Mouse (Mus musculus) heart, postnatal 0 days (tissue): ENCODE measurements around the gene Dusp1. TPM values are rescaled to one million over a fixed set of nuclear protein-coding genes. Genes with fewer than 3 reads are reported as not detected.

Experiments used
- ATAC-seq: fragments of 200-750 bp; cut with Nextera tagmentation; 2 replicates; pipeline ENCODE4 v1.8.0; 2017; ENCODE audit warnings: low read depth, moderate number of reproducible peaks, moderate library complexity; ENCODE audit not compliant: insufficient read depth
- DNase-seq: peaks from one replicate; pipeline ENCODE4 v3.0.0-alpha.2; 2016; ENCODE audit warnings: low spot score
- H3K27ac ChIP-seq: fragments of 300-500 bp; sonication (generic); 2 replicates; pipeline ENCODE4 v1.5.1; 2014; ENCODE audit warnings: low read depth, mild to moderate bottlenecking
- H3K27me3 ChIP-seq: fragments of 300-500 bp; sonication (generic); 2 replicates; pipeline ENCODE4 v1.6.1; 2014; ENCODE audit warnings: low read length, mixed read lengths; ENCODE audit not compliant: control insufficient read depth, insufficient read depth
- H3K36me3 ChIP-seq: fragments of 300-500 bp; sonication (generic); replicated peaks from 2 replicates; pipeline ENCODE4 v1.6.1; 2014; ENCODE audit warnings: low read length, mixed read lengths; ENCODE audit not compliant: control insufficient read depth, insufficient read depth
- H3K4me1 ChIP-seq: fragments of 300-500 bp; sonication (generic); 2 replicates; pipeline ENCODE4 v1.6.1; 2014; ENCODE audit warnings: antibody characterized with exemption; ENCODE audit not compliant: control insufficient read depth, insufficient read depth
- H3K4me2 ChIP-seq: fragments of 300-500 bp; sonication (generic); 2 replicates; pipeline ENCODE4 v1.6.1; 2014; ENCODE audit warnings: low read depth, mild to moderate bottlenecking, low read length, moderate library complexity
- H3K4me3 ChIP-seq: fragments of 300-500 bp; sonication (generic); 2 replicates; pipeline ENCODE4 v1.5.1; 2014; ENCODE audit warnings: low read depth, low read length
- H3K9ac ChIP-seq: fragments of 300-500 bp; sonication (generic); replicated peaks from 2 replicates; pipeline ENCODE4 v1.6.1; 2014; ENCODE audit warnings: low read depth, low read length, mixed read lengths
- H3K9me3 ChIP-seq: fragments of 300-500 bp; sonication (generic); replicated peaks from 2 replicates; pipeline ENCODE4 v1.6.1; 2016; ENCODE audit warnings: low read length; ENCODE audit not compliant: control insufficient read depth
- CTCF ChIP-seq: IDR thresholded peaks from 2 replicates; pipeline ENCODE4 v1.5.1; 2016; ENCODE audit warnings: antibody characterized with exemption, control low read depth, low read depth
- EP300 ChIP-seq: IDR thresholded peaks from 2 replicates; pipeline ENCODE4 v1.6.1; 2016; ENCODE audit warnings: antibody characterized with exemption, low read depth
- WGBS: fragments of 180-500 bp; shearing (Covaris S2); extraction: QIAGEN DNeasy Blood & Tissue Kit; methylation state at CpG from one replicate; pipeline ENCODE4 v1.1.7; 2014; 5-methylcytosine and 5-hydroxymethylcytosine counted together
- polyA plus RNA-seq: library from polyadenylated mRNA; unstranded; fragments of >200 nt; fragmentation: Nextera tagmentation; extraction: Ambion mirVana; gene quantifications from 2 replicates; pipeline ENCODE4 v1.2.1, GENCODE M21; 2015
- total RNA-seq: library from RNA; depleted of rRNA; stranded (reverse); fragments of >200 nt; gene quantifications from 2 replicates; pipeline ENCODE4 v1.2.3, GENCODE M21; 2014; ENCODE audit warnings: low replicate concordance

The Dusp1 gene
- total and polyA plus RNA-seq, 2 experiments from 2014 or later = 23.1 to 114 TPM

GRCm38 (mm10) chr17:26513459-26514290 is 48.3 kb downstream of the Dusp1 start:
- no peak overlapping the region for H3K9ac ChIP-seq
- no peak overlapping the region for H3K4me2 ChIP-seq
- 72% methylated on average over 6 of the region's 6 CpGs for WGBS

GRCm38 (mm10) chr17:26512961-26513360 is 49.0 kb downstream of the Dusp1 start:
- ATAC-seq = no peak

More at GRCm38 (mm10) chr17:26513459-26514290, 48.3 kb downstream of the Dusp1 start:
- no peaks in the 10 kb centered on the region for H3K27me3 ChIP-seq
- H3K4me3 ChIP-seq = no peak overlapping the region
- peak overlapping the region; percentile 66 for H3K27ac ChIP-seq
- ATAC-seq (no peak), DNase-seq (no peak)
- TF ChIP-seq CTCF (no peak), EP300 (no peak)
- H3K9me3 ChIP-seq = no peaks in the 10 kb centered on the region
- peaks cover 36% of the 10 kb centered on the region for H3K4me1 ChIP-seq
- H3K36me3 ChIP-seq = no peaks in the 10 kb centered on the region

GRCm38 (mm10) chr17:26511816-26512774 is 49.8 kb downstream of the Dusp1 start:
- no peak for ATAC-seq
- H3K9me3 ChIP-seq = no peaks in the 10 kb centered on the region
- H3K27ac ChIP-seq = peak overlapping the region; percentile 66
- no peak overlapping the region for H3K9ac ChIP-seq
- H3K36me3 ChIP-seq = no peaks in the 10 kb centered on the region
- 59% methylated on average over 7 of the region's 7 CpGs for WGBS
- H3K4me2 ChIP-seq = no peak overlapping the region
- no peak for DNase-seq
- no peak overlapping the region for H3K4me3 ChIP-seq
- TF ChIP-seq CTCF = no peak
- TF ChIP-seq EP300 = no peak
- H3K4me1 ChIP-seq = peaks cover 36% of the 10 kb centered on the region
- H3K27me3 ChIP-seq = no peaks in the 10 kb centered on the region

More at GRCm38 (mm10) chr17:26512961-26513360, 49.0 kb downstream of the Dusp1 start:
- H3K4me2 ChIP-seq = no peak overlapping the region
- H3K4me1 ChIP-seq = peaks cover 36% of the 10 kb centered on the region
- H3K27ac ChIP-seq = peak overlapping the region; percentile 66
- H3K9me3 ChIP-seq = no peaks in the 10 kb centered on the region
- peak; percentile 82 for DNase-seq
- H3K27me3 ChIP-seq = no peaks in the 10 kb centered on the region
- H3K4me3 ChIP-seq = no peak overlapping the region
- no peak for TF ChIP-seq EP300
- 24% methylated on average over 7 of the region's 7 CpGs for WGBS
- no peak overlapping the region for H3K9ac ChIP-seq
- no peaks in the 10 kb centered on the region for H3K36me3 ChIP-seq

- Histone ChIP-seq H3K4me3 (no peak overlapping the region), H3K36me3 (peaks cover 6% of the 10 kb centered on the region), H3K27me3 (no peaks in the 10 kb centered on the region), H3K9me3 (no peaks in the 10 kb centered on the region), H3K4me1 (peaks cover 42% of the 10 kb centered on the region), H3K9ac (no peak overlapping the region), H3K27ac (no peak overlapping the region), H3K4me2 (no peak overlapping the region)
- ATAC-seq (no peak), DNase-seq (no peak)
- 79% methylated on average over 4 of the region's 4 CpGs for WGBS
- TF ChIP-seq EP300 (no peak), CTCF (no peak)
Observed at GRCm38 (mm10) chr17:26511256-26511655, 50.7 kb downstream of the Dusp1 start.

- WGBS = 78% methylated on average over 15 of the region's 15 CpGs
- ATAC-seq (no peak), DNase-seq (no peak)
- Histone ChIP-seq H3K4me1 (peaks cover 47% of the 10 kb centered on the region), H3K4me3 (no peak overlapping the region), H3K9ac (no peak overlapping the region), H3K9me3 (no peaks in the 10 kb centered on the region), H3K4me2 (no peak overlapping the region), H3K27ac (peak overlapping the region; percentile 21; the same call in 1 of the 2 replicates), H3K36me3 (peaks cover 15% of the 10 kb centered on the region), H3K27me3 (no peaks in the 10 kb centered on the region)
- no peak for TF ChIP-seq CTCF
Observed at GRCm38 (mm10) chr17:26510146-26511045, 51.5 kb downstream of the Dusp1 start.
